Comparison of ENCODE assay signal across 8 mouse cellular contexts in the genomic region with DNA sequence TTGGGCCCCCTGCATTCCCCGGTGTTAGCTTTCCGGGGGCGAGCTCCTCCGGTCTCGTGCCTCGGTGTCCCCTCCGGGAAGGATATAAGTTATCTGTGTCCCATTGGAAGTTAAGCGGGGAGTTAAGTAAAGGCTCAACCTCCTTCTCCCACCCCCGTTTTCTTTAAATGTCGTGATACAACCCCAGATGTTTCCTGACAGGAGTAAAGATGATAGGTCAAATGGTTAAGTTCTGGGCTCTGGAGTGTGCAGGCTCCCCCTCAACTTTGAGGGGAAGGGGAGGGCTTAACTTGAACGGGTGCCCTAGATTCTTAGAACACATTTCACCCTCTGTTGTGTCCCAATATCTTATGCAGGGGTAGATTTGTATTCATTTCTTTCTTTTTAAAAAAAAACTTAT. TPM values are rescaled to one million over a fixed set of nuclear protein-coding genes. Genes with fewer than 3 reads are reported as not detected.
DNase-seq lines count a peak whose midpoint lies in the region; ATAC-seq and TF ChIP-seq lines count a peak whose summit lies in the region.

No protein-coding gene starts in this region.

- peak overlapping the region; percentile 63 for H3K4me2 ChIP-seq in forebrain, embryonic 11.5 days (ENCODE audit: low read depth, low read length, severe bottlenecking)
- H3K4me2 ChIP-seq in liver, embryonic 13.5 days, result peak overlapping the region; percentile 88

- TF ChIP-seq CTCF in heart, adult 2 months (IDR thresholded peaks at IDR 0.05), result no peak

- H3K9ac ChIP-seq in heart, adult 2 months (ENCODE audit: low read depth, low read length), result peak overlapping the region; percentile 88
- H3K9ac ChIP-seq in forebrain, embryonic 11.5 days (ENCODE audit: low read length), result peak overlapping the region; percentile 96
- peak overlapping the region; percentile 93 for H3K9ac ChIP-seq in liver, embryonic 13.5 days

- peak overlapping the region; percentile 82 for H3K4me3 ChIP-seq in heart, adult 2 months
- peak overlapping the region; percentile 97 for H3K4me3 ChIP-seq in forebrain, embryonic 11.5 days (ENCODE audit: low read depth, low read length)
- peak overlapping the region; percentile 85 for H3K4me3 ChIP-seq in liver, embryonic 13.5 days (replicated peaks)

- no peaks in the 10 kb centered on the region for H3K36me3 ChIP-seq in heart, adult 2 months (ENCODE audit: control insufficient read depth, insufficient read depth, low read length)
- peaks cover 17% of the 10 kb centered on the region; the same call in 1 of the 2 replicates for H3K36me3 ChIP-seq in forebrain, embryonic 11.5 days (ENCODE audit: control insufficient read depth, insufficient read depth, low read length)
- peaks cover 69% of the 10 kb centered on the region for H3K36me3 ChIP-seq in liver, embryonic 13.5 days

- H3K27ac ChIP-seq in heart, adult 2 months, result peak overlapping the region; percentile 99
- no peak overlapping the region for H3K27ac ChIP-seq in forebrain, embryonic 11.5 days (ENCODE audit: low read depth, low read length)
- peak overlapping the region; percentile 75 for H3K27ac ChIP-seq in liver, embryonic 13.5 days

- no peak for TF ChIP-seq EP300 in heart, adult 2 months (IDR thresholded peaks at IDR 0.05; ENCODE audit: insufficient read depth, low read depth, low read length)

- no peaks in the 10 kb centered on the region for H3K9me3 ChIP-seq in forebrain, embryonic 11.5 days (ENCODE audit: control insufficient read depth, low read length)
- no peaks in the 10 kb centered on the region for H3K9me3 ChIP-seq in liver, embryonic 13.5 days (replicated peaks)

- WGBS in heart, adult 2 months, result 1% methylated on average over 11 of the region's 11 CpGs
- under 1% methylated on average over 11 of the region's 11 CpGs for WGBS in forebrain, embryonic 11.5 days
- 1% methylated on average over 11 of the region's 11 CpGs for WGBS in liver, embryonic 13.5 days (ENCODE audit: insufficient replicate concordance)

- peaks cover 2% of the 10 kb centered on the region; the same call in 1 of the 2 replicates for H3K4me1 ChIP-seq in heart, adult 2 months (ENCODE audit: control insufficient read depth, insufficient read depth, low read length)
- H3K4me1 ChIP-seq in forebrain, embryonic 11.5 days (replicated peaks; ENCODE audit: control insufficient read depth, insufficient read depth, low read length), result peaks cover 14% of the 10 kb centered on the region; the same call in 1 of the 2 replicates
- peaks cover 53% of the 10 kb centered on the region for H3K4me1 ChIP-seq in liver, embryonic 13.5 days (replicated peaks)

- TF ChIP-seq POLR2A in heart, adult 2 months (IDR thresholded peaks at IDR 0.05; ENCODE audit: insufficient read depth, low read depth, low read length), result no peak

- no peak for DNase-seq in heart, adult 2 months
- DNase-seq in heart, postnatal 10 days, result no peak
- peak; percentile 26 for DNase-seq in 3T3-L1 (ENCODE audit: low read depth, low spot score)
- DNase-seq in forebrain, embryonic 11.5 days (ENCODE audit: low spot score), result no peak
- DNase-seq in liver, embryonic 13.5 days, result no peak
- no peak for DNase-seq in T-cell, adult 2 months (ENCODE audit: low spot score)
- no peak for DNase-seq in urinary bladder, postnatal 10 days (ENCODE audit: low spot score)
- no peak for DNase-seq in left cerebral cortex, postnatal 36 days (ENCODE audit: low spot score in 2 of 2)

- intact Hi-C loops in heart, adult 2 months (cut with DNase I), result loop anchor here (2.0 kb wide), 1 partner anchor 70 kb away; the partner anchor contains the start of gene Rtf2
- intact Hi-C loops in heart, postnatal 10 days (cut with DNase I), result loop anchor here (2.0 to 10.0 kb wide), 3 partner anchors 22 to 634 kb away; partner anchors contain the start of genes Rae1 and Rtf2
- intact Hi-C loops in left cerebral cortex, postnatal 36 days (cut with DNase I), result loop anchor here (5.0 kb wide), 1 partner anchor 71 kb away; the partner anchor contains the start of gene Rtf2

- ATAC-seq in forebrain, embryonic 11.5 days (replicated peaks; ENCODE audit: low FRiP score), result no peak
- ATAC-seq in liver, embryonic 13.5 days (ENCODE audit: low read depth), result no peak

- H3K79me2 ChIP-seq in heart, adult 2 months (replicated peaks; ENCODE audit: control insufficient read depth, insufficient read depth, low read length), result no peaks in the 10 kb centered on the region

- no peaks in the 10 kb centered on the region for H3K27me3 ChIP-seq in heart, adult 2 months (ENCODE audit: control insufficient read depth, insufficient read depth, low read length)
- no peaks in the 10 kb centered on the region for H3K27me3 ChIP-seq in forebrain, embryonic 11.5 days (ENCODE audit: control insufficient read depth, insufficient read depth, low read length)
- no peaks in the 10 kb centered on the region for H3K27me3 ChIP-seq in liver, embryonic 13.5 days

RNA-seq across cellular contexts. Expression of gene Cstf1, which starts 0.8 kb away (rescaled TPM):
- total RNA-seq in heart, adult 2 months (2021), result 10 to 100 TPM; 16.3 TPM
- 19.3 and 23.5 TPM in 2 replicates for polyA plus RNA-seq in heart, adult 2 months (2012; rRNA removed)
- total RNA-seq in heart, postnatal 10 days (2021), result 10 to 100 TPM; 23.1 TPM
- 52.5 and 53.3 TPM in 2 replicates for polyA plus RNA-seq in forebrain, embryonic 11.5 days (2014; fragmentation: Nextera tagmentation; extraction: Ambion mirVana)
- polyA plus RNA-seq in liver, embryonic 13.5 days (2015; fragmentation: Nextera tagmentation; extraction: Ambion mirVana), result 25.0 and 31.4 TPM in 2 replicates
- 10 to 100 TPM; 21.3 to 22.5 TPM for total RNA-seq in left cerebral cortex, postnatal 36 days (2021)

RNA-seq across cellular contexts. Expression of gene Aurka, which starts 0.9 kb away (rescaled TPM):
- total RNA-seq in heart, adult 2 months (2021), result under 1 TPM; 0.42 to 0.45 TPM
- polyA plus RNA-seq in heart, adult 2 months (2012; rRNA removed), result 0.53 and 1.4 TPM in 2 replicates
- total RNA-seq in heart, postnatal 10 days (2021), result 10 to 100 TPM; 10.8 to 13.7 TPM
- 192 and 193 TPM in 2 replicates for polyA plus RNA-seq in forebrain, embryonic 11.5 days (2014; fragmentation: Nextera tagmentation; extraction: Ambion mirVana)
- polyA plus RNA-seq in liver, embryonic 13.5 days (2015; fragmentation: Nextera tagmentation; extraction: Ambion mirVana), result 142 and 172 TPM in 2 replicates
- total RNA-seq in left cerebral cortex, postnatal 36 days (2021), result 1 to 10 TPM; 1.1 to 1.3 TPM

RNA-seq across cellular contexts. Expression of gene Cass4, which starts 22.3 kb away (rescaled TPM):
- under 1 TPM; 0.36 to 0.57 TPM for total RNA-seq in heart, adult 2 months (2021)
- polyA plus RNA-seq in heart, adult 2 months (2012; rRNA removed), result 0.38 and 0.39 TPM in 2 replicates
- total RNA-seq in heart, postnatal 10 days (2021), result under 1 TPM; 0.22 to 0.25 TPM
- polyA plus RNA-seq in forebrain, embryonic 11.5 days (2014; fragmentation: Nextera tagmentation; extraction: Ambion mirVana), result 0.47 TPM in 1 of 2 replicates, not detected in the other
- 0.61 and 0.78 TPM in 2 replicates for polyA plus RNA-seq in liver, embryonic 13.5 days (2015; fragmentation: Nextera tagmentation; extraction: Ambion mirVana)
- under 1 TPM; 0.39 to 0.52 TPM for total RNA-seq in left cerebral cortex, postnatal 36 days (2021)

RNA-seq across cellular contexts. Expression of gene Fam210b, which starts 25.9 kb away (rescaled TPM):
- total RNA-seq in heart, adult 2 months (2021), result 1 to 10 TPM; 5.4 to 6.1 TPM
- 6.4 and 9.4 TPM in 2 replicates for polyA plus RNA-seq in heart, adult 2 months (2012; rRNA removed)
- 1 to 10 TPM; 7.2 to 9.1 TPM for total RNA-seq in heart, postnatal 10 days (2021)
- 20.1 and 20.9 TPM in 2 replicates for polyA plus RNA-seq in forebrain, embryonic 11.5 days (2014; fragmentation: Nextera tagmentation; extraction: Ambion mirVana)
- 131 and 149 TPM in 2 replicates for polyA plus RNA-seq in liver, embryonic 13.5 days (2015; fragmentation: Nextera tagmentation; extraction: Ambion mirVana)
- total RNA-seq in left cerebral cortex, postnatal 36 days (2021), result 10 to 100 TPM; 10.9 to 12.1 TPM

Comparison
In these comparisons a context has a peak if more than half of its experiments do, and no peak if none do; other contexts are left out.
1. RNA of gene Aurka, which starts 0.9 kb away (total RNA-seq): 10.8 to 13.7 TPM in heart, postnatal 10 days; 1.1 to 1.3 TPM in left cerebral cortex, postnatal 36 days and 0.42 to 0.45 TPM in heart, adult 2 months; every median in the first group is over 4 times any median in the second.
2. Peak in every context shown above with its lines, with median percentiles within 50 percentile points of each other: H3K4me3 ChIP-seq and H3K9ac ChIP-seq.